Mouse (Mus musculus) retina, embryonic 14.5 days (tissue): ENCODE measurements around the gene Arhgap15.

ENCODE experiments used
- DNase-seq: peaks from one replicate; pipeline ENCODE4 v3.0.0-alpha.2; 2015; ENCODE audit warnings: low spot score

Gene Arhgap15

DNA sequence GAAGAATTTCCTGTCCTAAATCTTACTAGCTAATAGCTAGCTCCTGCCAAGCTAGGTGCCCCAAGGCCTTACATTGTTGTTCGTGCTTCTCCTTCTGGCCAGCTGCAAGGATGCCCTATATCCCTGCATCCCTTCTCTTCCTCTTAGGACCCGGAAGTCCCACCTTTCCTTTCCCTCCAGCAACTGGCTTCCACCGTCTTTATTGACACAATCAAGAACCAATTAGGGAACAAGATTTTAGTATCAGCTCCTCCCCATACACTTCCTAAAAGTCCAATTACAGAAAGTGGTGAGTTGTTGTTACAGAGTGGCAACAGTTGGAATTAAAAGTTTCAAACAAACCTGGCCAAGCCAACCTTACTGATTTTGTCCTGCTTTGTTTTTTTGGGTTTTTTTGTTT lies 183.1 kb downstream of the Arhgap15 start:
- no peak for DNase-seq

GRCm38 (mm10) chr2:43939196-43939595 lies 190.6 kb downstream of the Arhgap15 start:
- no peak for DNase-seq

DNA sequence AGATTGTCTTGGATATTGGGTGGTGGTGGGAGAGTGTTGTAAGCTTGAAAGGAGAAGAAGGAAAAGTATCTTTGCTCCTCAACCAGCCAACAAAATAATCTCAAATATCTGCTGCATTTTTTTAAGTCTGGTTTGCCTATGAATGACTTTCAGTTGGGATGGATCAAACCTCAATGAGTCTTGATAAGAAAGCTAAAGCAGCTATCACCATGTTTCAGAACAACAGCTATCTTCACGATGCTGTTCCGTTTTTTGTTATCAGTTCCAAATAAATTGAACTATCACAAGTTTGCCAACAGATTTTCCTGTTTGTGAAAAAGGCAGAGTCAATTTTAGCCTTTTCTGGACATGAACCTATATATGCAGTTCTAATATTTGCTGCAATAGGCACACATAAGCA lies 197.1 kb downstream of the Arhgap15 start:
- no peak for DNase-seq

DNA sequence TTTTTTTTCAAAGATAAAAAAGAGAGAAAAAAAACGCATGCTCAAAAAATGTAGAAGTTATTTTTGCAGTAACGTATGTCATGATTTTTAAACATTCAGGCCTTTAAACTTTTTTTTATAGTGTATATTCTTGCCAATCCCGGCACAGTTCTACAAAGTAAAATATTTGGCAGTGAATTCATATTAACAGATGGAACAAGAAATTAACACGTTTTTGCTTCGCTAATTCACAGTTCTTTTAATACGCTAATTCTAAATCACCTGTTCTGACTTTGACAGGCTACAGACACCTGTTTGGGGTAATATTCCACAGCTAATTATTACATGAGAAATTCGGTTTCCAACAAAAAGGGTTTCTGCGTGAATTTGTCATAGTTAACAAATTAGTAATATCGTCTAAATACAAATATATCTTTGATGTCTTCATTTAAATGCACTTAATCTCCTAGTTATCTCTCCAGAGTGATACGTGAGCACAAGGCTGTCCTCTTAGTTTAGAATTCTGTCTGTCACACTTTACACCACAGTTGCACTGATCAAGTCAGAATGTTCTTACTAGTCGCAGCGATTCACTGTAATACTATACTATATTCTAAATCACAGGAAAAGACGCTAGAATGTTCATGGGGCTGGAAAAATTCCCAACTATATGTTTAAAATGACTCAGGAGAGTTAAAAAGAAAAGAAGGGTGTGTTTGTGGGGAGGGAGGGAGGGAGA lies 201.3 kb downstream of the Arhgap15 start:
- DNase-seq: no peak

- DNase-seq: no peak
Observed at GRCm38 (mm10) chr2:43950741-43951140, 202.1 kb downstream of the Arhgap15 start.

GRCm38 (mm10) chr2:43959189-43959588 lies 210.6 kb downstream of the Arhgap15 start:
- DNase-seq: no peak

GRCm38 (mm10) chr2:43962466-43962865 lies 213.8 kb downstream of the Arhgap15 start:
- DNase-seq: no peak

DNA sequence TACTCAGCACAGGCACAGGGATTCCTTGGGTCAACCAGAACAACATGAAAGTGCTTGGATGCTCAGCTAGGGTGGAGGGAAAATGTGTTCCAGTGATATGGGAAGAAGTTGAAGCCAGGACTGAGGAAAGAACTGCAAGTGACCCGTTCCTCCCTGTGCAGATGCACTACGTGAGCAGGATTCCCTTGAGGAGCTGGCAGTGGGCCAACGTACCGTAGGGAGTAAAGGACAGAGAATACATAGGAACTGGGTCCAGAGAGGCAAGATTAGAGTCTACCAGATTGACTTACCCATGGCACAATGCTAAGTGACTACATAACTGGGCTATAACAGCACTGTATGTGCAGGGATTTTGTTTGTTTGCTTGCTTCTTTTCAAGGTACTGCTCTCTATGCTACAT lies 220.0 kb downstream of the Arhgap15 start:
- DNase-seq: no peak

DNA sequence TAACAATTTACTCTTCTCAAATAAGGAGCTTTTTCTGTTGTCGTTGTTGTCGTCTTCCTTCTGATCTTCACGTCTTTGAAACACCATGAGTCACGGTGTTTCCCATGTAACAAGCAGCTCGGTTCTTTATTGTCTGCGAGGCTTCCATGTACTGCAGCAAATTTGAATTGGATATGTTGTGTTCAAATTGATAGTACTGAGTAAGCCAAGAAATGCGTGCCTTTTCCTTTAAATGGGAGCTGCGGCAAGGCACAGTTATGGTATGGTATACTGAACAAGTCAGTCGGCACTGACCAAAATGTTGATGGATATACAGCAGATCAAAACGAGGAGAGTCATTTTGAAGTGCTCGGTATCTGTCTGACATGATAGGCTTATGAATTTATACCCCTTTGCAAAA lies 229.1 kb downstream of the Arhgap15 start:
- DNase-seq: no peak

DNA sequence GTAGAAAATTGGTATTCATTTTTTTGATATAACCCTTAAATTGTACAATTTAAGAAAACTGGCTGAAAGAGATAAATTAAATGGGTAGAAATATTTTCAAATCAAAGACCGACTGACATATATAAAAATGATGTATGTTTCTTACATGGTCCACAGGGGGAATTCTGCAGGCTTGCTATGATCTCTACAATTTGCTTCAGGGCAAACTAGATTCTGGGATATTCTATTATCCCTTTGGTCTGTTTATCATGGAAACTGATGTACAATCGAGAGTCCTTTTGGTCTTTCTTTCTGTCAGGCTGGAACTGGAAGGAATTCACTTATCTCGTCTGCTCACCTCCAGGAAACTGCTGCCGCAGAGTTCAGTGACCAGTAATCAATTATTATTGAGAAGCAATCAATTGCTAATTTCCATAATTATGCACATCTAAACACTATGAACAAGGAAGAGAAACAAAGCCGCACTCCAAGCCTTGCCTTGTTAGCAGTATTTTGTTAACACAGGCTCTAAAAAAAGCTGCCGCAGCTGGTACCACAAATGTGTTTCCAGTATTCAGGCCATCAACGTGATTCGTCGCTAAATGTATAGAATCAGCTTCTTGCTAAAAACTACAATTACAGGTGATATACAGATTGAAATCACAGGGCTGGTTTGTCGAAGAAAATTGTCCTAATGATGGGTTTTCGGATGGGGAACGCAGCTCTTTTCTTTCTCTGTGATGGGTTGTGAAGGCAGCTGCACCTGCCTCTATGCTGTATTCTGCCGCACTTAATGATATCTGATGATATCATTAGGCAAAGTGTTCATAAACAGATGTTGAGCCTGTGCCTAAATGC lies 229.8 kb downstream of the Arhgap15 start:
- no peak for DNase-seq

GRCm38 (mm10) chr2:43986066-43986465 lies 237.4 kb downstream of the Arhgap15 start:
- DNase-seq: no peak

GRCm38 (mm10) chr2:43987919-43988318 lies 239.3 kb downstream of the Arhgap15 start:
- no peak for DNase-seq

DNA sequence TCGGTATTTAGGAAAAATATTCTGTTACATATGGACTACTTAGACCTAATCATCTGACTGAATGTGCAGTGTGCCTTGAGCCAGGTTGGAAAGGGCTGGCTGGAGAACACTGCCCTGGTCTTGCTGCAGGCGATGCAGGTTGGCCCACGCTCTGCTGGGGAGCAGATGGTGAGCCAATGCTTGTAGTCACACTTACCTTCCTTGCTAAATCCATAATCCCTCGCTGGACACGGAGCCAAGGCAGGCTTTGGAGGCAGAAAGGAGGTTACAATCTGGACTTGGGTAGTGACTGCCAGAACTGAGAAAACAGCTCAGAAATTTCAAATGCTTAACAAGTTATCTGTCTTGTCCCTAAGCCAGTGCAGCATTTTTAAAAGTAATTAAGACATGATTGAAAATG lies 241.2 kb downstream of the Arhgap15 start:
- peak; percentile 15 for DNase-seq

DNA sequence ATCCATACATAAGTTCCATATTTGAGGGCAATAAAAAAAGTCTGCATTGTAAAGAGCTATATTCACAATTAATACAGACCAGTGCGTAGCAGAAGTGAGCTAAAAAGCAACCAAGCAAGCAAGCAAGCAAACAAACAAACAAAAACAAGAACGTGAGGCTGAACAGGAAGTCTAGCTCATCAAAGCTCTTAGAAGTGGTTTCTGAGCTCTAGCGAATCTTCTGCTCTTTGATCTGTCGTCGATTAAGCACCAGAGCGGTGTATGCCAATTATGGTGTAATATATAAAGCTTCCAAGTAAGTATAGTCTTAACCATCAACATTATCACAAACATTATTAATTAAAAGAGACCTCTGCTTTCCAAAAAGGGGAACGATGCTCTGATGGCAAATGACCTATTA lies 243.9 kb downstream of the Arhgap15 start:
- DNase-seq: no peak

DNA sequence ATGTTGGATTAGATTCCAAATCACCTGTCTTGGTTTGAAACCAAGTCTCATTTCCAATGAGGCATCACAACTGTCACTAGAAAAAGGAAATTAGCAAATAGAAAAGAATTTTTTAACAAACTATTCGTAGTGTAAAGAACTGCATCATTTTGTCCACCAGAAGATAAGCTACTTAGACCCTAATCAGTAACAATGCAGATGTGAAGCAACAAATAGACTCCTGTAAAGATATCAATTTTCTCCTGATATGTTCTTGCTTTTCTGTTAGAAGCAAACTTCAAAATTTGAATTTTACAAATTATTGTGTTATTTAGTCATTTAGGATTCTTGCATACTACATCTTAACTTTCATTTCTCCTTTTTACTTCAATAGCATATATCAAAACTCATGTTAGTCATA lies 253.8 kb downstream of the Arhgap15 start:
- no peak for DNase-seq

DNA sequence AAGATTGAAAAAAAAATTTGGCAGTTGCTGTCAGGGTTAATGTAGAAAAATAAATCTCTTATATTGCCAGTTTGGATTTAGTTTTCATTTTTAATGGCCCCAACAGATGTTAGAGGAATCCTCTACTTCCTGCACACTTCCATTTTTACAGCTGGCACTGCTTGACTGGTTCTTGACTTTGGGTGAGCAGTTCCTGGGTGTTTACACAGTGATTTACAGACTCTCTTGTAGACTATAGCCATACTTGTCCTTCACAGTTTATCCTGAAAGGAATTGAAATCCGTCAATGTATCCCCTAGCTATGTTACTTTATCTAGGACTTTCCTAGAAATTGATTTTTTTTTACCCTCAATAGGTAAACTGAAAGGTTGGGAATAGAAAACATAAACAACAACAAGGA lies 261.6 kb downstream of the Arhgap15 start:
- no peak for DNase-seq

- no peak for DNase-seq
Observed at GRCm38 (mm10) chr2:44013388-44013787, 264.8 kb downstream of the Arhgap15 start.

DNA sequence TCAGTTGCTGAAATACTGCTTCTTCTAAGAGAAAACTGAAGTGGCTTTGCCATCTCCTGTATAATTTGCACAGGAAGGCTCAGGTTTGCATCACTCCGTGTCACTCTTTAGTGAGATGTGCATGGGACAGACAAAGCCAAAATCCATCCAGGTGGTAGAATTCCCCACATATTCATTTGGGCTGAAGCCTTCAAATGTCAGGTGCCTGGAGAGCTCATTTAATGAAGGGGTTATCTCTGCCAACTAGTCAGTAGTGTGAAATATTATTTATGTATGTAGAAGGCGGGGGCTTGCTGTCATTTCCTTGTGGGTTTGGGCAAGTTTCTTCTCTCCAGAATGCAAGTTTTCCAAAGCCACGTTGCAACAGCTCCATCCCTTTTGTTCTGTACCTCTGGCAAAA lies 268.1 kb downstream of the Arhgap15 start:
- DNase-seq: peak; percentile 4

GRCm38 (mm10) chr2:44017405-44018026 lies 268.9 kb downstream of the Arhgap15 start:
- peak; percentile 57 for DNase-seq

DNA sequence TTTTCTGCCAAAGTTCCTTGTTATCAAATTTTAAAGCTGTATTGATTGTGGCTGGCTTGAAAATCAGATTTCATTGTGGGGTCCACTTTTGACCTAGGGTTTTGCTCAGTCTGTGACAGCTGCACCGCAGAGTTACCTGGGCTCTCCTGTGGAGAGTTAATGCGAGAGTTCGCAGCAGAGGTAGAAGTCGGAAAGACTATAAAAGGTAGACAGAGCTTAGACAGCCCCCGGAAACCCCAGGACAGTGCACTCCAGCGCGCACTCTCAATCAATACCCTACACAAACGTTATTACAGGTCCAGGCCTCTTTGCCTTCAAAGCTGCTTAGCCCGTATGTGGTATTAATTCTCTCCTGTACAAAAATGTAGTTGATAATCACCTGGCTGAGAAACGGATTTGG lies 269.4 kb downstream of the Arhgap15 start:
- no peak for DNase-seq

DNA sequence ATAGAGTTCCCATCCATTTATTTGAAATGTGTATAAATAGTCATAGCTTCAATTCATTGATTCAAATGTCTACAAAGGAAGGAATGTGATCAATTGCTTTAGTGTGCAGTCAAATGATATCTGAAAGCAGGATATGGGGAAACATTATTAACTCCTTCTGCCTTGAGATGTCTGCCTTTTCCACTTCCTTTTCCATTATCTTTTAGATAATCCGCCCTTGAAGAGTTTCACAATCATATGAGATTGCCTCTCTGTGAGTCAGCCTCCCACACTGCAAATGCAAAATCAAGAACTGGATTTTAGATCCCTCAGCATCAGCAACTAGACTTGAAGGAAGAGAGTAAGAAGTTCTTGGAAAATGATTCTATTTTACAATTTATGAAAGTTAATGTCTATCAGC lies 276.1 kb downstream of the Arhgap15 start:
- DNase-seq: no peak

GRCm38 (mm10) chr2:44029035-44029715 lies 280.6 kb downstream of the Arhgap15 start:
- DNase-seq: no peak
